Mouse (Mus musculus): ENCODE data around the gene Alkbh1. TPM values are rescaled to one million over a fixed set of nuclear protein-coding genes. Genes with fewer than 3 reads are reported as not detected.

The Alkbh1 gene
- total RNA-seq, 2 experiments from 2014 or later = 19.2 to 20.3 TPM

- DNase-seq (ENCODE audit: low spot score in 2 of 2) = no peak
These were observed 21.9 kb downstream of the Alkbh1 start for GRCm38 (mm10) chr12:87421708-87422507.

- no peak for DNase-seq (ENCODE audit: low spot score in 2 of 2)
These were observed 23.8 kb downstream of the Alkbh1 start for GRCm38 (mm10) chr12:87419974-87420485.

- DNase-seq (ENCODE audit: low spot score in 2 of 2) = no peak
These were observed 24.9 kb downstream of the Alkbh1 start for GRCm38 (mm10) chr12:87418921-87419320.

DNA sequence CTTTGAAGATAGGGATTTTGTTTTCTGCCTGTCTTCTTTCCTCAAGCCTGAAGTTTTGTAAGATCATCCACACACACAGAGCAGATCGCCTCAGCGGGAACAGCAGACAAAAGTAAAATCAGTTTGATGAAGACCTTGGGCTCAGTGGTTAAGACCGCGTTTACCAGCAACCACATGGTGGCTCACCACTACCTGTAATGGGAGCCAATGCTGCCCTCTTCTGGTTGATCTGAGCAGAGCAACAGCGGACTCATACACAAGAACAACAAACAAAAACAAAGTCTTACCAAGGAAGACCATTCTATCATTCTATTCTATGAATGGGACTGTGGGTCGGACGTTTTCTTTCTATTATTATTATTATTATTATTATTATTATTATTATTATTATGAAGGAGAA lies 27.1 kb downstream of the Alkbh1 start:
- DNase-seq (ENCODE audit: low spot score in 2 of 2) = peak; percentile 19 to 43

DNA sequence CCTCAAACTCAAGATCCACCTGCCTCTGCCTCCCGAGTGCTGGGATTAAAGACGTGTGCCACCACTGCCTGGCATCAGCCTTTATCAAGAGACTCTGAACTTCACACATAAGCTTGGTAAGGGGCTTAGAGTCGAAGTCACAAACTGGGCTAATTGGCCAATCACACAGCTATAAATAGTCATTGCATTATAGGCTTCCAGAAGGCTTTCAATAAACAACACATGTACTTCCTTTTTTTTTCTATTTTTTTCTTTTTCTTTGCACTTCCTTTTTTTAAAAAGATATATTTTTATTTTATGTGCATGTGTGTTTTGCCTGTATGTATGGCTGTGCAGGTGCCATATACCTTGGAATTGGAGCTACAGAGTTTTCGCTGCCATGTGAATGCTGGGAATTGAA lies 28.5 kb downstream of the Alkbh1 start:
- no peak for DNase-seq (ENCODE audit: low spot score in 2 of 2)

DNA sequence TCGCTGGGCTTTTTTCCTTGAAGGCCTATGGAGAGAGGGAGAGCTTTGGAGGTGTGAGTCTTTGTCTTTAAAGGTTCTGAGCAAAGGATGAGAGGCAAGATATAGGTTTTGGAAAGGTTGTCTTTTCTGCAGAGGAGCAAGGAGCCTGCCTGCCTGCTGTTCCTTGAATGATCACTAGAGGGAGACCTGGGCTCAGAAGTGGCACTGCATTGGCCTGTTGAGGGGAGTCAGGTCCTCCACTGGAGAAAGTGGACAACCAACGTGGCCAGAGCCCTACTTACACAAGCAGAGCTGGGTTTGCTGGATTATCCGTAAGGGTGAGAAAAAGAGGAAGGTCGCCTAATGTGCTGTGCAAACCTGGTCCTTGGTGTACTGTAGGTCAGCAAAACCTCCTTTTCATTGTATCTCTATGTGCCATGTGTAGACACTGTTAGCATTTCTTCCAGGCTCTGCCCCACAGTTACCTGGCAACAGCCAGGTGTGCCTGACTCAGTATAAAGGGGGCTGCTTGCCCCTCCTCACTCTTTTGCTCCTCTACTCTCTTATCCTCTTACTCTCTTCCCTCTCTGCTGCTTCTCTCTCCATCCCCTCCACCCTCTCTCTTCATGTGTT lies 30.5 kb downstream of the Alkbh1 start:
- DNase-seq (ENCODE audit: low spot score in 2 of 2) = peak; percentile 70 to 84

DNA sequence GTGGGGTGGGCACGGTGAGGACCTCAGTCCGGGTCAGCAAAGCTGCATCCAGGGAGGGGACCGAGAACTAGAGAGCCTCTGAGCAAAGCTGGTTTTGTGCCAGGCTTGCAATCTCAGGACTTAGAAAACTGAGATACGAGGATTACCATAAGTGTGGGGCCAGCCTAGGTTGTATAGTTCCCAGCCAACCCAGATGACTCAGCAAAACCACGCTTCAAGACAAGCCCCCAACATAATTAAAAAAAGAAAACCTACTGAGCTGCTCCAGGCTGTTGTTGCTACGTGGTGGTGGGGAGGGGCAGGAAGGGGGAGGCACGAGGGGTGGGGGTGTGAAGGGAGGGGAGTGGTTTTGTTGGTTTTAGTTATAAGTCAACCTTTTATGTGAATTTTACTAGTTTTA lies 32.8 kb downstream of the Alkbh1 start:
- no peak for DNase-seq (ENCODE audit: low spot score in 2 of 2)

DNA sequence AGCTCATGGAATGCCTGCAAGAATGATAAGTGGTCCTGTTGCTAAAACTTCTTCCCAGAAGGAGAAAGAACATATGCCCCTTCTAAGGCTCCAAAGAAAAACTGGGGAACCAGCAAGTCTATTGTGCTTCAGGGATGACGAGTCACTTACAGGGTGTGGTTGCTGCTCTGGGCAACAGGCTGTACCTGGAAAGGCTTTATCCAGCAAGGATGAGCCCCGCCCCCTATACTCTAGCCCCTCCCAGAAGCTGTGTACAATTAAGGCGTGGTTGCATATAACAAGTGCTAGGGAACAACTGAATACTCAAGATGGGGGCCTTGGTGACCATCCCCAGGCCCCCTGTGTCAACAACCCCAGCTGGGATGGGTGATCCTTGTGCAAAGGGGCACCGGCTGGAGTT lies 34.7 kb downstream of the Alkbh1 start:
- no peak for DNase-seq (ENCODE audit: low spot score in 2 of 2)

DNA sequence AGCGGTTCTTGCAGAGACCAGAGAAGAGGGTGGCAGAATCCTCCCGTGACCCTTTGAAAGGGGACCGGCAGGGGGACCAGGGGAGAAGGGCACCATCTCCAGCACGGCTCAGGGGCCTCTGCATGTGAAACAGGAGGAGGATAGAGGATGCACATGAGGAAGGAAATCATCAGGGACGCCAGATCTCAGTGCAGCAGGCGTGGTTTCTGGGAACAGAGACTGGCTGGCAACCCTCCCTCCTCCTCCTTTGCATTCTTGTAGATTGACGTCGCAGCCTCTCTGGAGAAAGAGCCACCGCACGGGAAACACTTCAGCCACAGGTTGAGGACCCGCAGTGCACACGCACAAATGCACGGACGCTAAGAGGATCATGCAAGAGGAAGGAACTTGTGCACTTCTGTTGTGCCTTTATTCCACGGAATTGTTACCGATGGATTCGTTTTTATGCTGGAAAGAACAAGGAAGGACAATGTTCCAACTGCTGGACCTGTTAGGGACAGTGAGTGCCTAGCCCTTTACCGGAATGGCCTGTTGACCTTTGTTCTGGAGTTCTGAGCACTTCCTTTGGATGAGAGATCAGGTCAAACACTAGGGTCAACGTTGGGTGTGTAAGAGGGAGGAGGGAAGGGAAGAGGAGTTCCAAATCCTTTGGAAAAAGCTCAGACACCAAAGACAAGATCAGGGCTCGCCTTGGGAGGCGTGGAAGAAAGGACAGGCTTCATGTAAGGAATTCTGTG lies 35.8 kb downstream of the Alkbh1 start:
- no peak for DNase-seq (ENCODE audit: low spot score in 2 of 2)

GRCm38 (mm10) chr12:87405721-87406120 lies 38.1 kb downstream of the Alkbh1 start:
- DNase-seq (ENCODE audit: low spot score in 2 of 2) = no peak

DNA sequence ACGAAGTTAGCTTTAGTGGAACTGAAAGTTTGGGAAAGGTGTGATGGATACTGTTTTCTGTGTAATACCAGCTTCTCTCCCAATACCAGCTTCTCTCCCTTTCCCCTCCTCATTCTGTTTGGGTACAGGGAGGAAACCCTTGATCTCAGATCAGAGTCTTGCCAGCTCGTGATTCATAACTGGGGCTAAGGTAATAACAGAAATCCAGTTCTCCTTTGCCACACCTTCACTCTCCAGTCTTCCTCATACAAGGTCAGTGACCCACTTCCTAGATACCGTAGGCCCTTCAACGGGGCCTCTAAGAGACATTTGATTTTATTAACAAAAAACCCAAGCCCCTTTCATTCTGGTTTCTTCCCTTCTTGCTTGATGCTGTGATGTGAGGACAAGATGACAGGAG lies 38.7 kb downstream of the Alkbh1 start:
- DNase-seq (ENCODE audit: low spot score in 2 of 2) = no peak

DNA sequence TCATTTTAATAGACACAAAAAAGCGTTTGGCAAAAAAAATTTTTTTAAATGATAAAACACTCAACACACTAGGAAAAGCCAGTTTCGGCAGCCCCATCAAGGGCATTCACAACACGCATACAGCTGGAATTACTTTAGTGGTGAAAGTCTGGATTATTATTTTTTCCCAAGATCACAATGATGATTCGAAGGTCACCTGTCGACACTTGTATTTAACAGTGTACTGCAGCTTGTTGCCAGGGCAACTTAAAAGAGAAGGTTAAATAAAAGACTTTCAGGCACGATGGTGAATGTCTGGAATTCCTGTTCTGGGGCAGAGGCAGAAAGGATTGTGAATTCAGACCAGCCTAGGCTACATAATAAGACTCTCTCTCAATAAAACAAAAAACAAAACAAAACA lies 41.9 kb downstream of the Alkbh1 start:
- DNase-seq (ENCODE audit: low spot score in 2 of 2) = no peak

- no peak for DNase-seq (ENCODE audit: low spot score in 2 of 2)
These were observed 44.5 kb downstream of the Alkbh1 start for GRCm38 (mm10) chr12:87399119-87399819.

DNA sequence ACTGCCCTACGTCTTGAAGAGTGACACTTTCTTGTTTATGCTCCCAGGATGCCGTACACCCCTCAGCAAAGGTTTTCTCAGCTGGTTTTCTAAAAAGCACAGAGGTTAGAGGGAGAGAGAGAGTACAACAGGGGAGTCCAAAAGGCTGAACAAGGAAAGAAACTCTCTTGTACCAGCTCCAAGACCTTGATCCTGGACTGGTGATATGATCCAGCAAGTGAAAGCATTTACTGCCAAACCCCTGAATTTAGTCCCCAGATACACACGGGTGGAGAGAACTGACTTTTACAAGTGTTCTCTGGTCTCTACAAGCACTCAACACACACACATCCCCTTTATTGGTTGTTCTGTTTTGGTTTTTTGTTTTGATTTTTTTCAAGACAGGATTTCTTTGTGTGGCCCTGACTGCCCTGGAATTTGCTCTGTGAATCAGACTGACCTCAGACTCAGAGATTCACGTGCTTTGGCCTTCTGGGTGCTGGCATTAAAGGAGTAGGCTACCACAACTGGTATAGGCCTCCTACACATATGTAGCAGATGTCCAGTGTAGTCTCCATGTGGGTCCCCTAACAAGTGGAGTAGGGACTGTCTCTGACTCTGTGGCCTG lies 45.9 kb downstream of the Alkbh1 start:
- no peak for DNase-seq (ENCODE audit: low spot score in 2 of 2)

DNA sequence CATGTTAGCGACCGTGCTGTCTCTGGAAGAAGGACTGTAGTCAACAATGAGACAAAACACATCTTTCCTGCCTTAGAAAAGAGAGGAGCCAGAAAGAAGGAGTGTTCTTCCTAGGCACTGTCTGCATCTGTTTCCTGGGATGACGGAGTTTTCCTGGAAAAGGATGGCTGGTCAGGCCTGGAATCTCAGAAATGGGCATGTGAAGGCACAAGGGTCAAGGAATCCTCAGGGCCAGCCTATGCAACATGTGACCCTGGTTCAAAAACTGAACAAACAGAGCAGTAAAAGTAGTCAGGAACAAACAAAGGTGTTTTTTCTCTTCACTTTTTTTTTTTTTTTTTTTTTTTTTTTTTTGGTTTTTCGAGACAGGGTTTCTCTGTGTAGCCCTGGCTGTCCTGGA lies 46.7 kb downstream of the Alkbh1 start:
- DNase-seq (ENCODE audit: low spot score in 2 of 2) = no peak

- DNase-seq (ENCODE audit: low spot score in 2 of 2) = no peak
These were observed 49.5 kb downstream of the Alkbh1 start for GRCm38 (mm10) chr12:87394316-87394715.

GRCm38 (mm10) chr12:87393447-87394145 lies 50.2 kb downstream of the Alkbh1 start:
- no peak for DNase-seq (ENCODE audit: low spot score in 2 of 2)

GRCm38 (mm10) chr12:87391355-87391754 lies 52.5 kb downstream of the Alkbh1 start:
- DNase-seq (ENCODE audit: low spot score in 2 of 2) = no peak

DNA sequence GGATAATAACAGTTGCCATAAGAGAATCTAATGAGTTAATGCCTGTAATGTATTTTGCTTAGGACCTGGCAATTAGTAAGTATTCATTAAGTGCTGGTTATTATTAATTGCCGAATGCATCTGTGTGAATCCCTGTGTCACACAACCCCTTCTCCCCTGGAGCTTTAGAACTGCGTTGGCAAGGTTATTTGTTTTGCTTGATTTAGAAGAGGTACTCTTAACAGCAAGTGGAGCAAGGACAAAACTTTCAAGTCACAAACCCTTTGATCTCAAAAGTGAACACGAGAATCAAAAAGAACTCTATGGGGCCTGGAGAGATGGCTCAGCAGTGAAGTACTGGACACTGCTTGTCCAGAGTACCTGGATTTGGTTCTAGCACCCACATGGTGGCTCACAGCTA lies 54.6 kb downstream of the Alkbh1 start:
- DNase-seq (ENCODE audit: low spot score in 2 of 2) = no peak

GRCm38 (mm10) chr12:87388122-87388774 lies 55.6 kb downstream of the Alkbh1 start, which contains the start of gene Sptlc2:
TSS of gene Sptlc2 (minus strand) at chr12:87388355.
- DNase-seq (ENCODE audit: low spot score in 2 of 2) = peak; percentile 99 to 100

Measured in left cerebral cortex, adult 18-20 months (tissue).